Mouse (Mus musculus): Measurements from ENCODE around the gene Gm49510.

DNA sequence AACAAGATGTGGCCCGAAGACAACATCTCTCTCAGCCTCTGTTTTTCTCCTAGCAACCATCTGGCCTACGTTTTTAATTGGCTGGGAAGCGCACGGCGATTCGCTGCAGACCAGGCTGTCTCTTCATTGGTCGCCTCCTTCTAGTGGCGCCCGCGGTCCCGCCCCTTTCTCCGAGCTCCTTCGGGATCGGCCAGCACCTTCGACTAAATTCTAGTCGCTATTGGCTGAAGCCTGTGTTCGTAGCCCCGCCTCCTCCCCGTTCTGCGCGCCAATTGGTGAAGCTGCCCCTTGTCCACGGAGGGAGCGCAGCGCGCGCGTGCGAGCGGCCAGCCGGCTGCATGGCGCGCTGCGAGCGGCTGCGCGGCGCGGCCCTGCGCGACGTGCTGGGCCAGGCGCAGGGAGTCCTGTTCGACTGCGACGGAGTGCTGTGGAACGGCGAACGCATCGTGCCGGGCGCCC lies 14.2 kb downstream of the Gm49510 start, which contains the start of gene Pdxp:
- no peak for TF ChIP-seq ZC3H11A (IDR thresholded peaks at IDR 0.05; ENCODE audit: borderline replicate concordance, low read depth, low read length)
- no peak for TF ChIP-seq MAFK (IDR thresholded peaks at IDR 0.05; ENCODE audit: insufficient read depth, low read depth, low read length)
